Mouse (Mus musculus): ENCODE measurements around the gene Ccnt1. TPM values are rescaled to one million over a fixed set of nuclear protein-coding genes. Genes with fewer than 3 reads are reported as not detected.

The Ccnt1 gene
- polyA plus RNA-seq, 1 experiment from 2014 or later, result 35.5 TPM

- H3K4me1 ChIP-seq, result no peaks in the 10 kb centered on the region
- WGBS (ENCODE audit: insufficient replicate concordance), result 70% methylated on average over 17 of the region's 17 CpGs
- no peak overlapping the region for H3K9ac ChIP-seq
- 0 out of 2 replicates have a peak, but pooled peaks cover 4% of the 10 kb centered on the region for H3K27me3 ChIP-seq (replicated peaks)
- no peaks in the 10 kb centered on the region for H3K9me3 ChIP-seq (replicated peaks)
- H3K4me3 ChIP-seq, result no peak overlapping the region
- no peak overlapping the region for H3K4me2 ChIP-seq
- no peaks in the 10 kb centered on the region for H3K36me3 ChIP-seq
- no peak overlapping the region for H3K27ac ChIP-seq
- no peak for ATAC-seq
These were observed 73.1 kb downstream of the Ccnt1 start for GRCm38 (mm10) chr15:98497631-98498030.

DNA sequence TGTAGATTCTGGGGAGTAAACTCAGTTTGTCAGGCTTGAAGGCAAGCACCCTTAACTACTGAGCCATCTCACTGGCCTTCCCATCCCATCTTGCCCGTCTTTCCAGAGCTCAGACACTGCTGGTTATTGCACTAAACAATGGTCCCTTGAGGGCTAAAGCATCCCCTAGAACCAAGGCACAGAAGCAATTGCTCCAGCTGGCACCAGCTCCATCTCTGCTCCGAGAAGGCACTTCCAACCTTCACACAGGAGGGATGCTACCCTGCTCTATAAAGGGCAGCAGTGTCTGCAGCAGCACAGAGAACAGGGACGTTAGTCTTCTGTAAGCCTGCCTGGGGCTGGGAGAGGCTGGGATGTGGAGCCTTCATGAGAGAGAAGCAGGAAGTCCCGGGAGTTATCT lies 78.6 kb downstream of the Ccnt1 start, which contains the start of gene Olfr279:
Gene Olfr279 (plus strand): TSS at position 301 of the 400 bp plus-strand sequence.
- 27% methylated on average over 4 of the region's 4 CpGs for WGBS (ENCODE audit: insufficient replicate concordance)
- no peak within 1 kb of the TSS for H3K4me2 ChIP-seq

DNA sequence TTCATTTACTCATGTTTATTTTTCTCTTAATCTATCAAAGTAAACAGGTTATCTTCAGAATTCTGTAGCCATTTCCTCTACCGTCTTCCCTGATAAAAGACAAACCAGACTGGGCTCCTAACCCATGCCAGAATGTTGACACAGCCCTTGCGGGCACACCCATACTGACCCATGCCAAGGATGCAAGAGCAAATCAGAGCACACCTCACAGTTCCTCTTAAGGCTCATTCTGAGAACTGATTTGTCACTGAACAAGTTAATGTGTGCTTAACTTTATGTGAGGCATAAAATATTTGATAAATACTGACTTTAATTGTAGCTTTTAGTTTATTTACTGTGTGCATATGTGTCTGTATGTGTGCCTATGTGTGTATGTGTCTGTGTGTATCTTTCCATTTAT lies 79.4 kb downstream of the Ccnt1 start:
- no peaks in the 10 kb centered on the region; the same call in 1 of the 2 replicates for H3K9me3 ChIP-seq (replicated peaks)
- H3K27ac ChIP-seq, result no peak overlapping the region
- H3K4me2 ChIP-seq, result no peak overlapping the region
- no peak overlapping the region for H3K9ac ChIP-seq
- no peaks in the 10 kb centered on the region for H3K4me1 ChIP-seq
- ATAC-seq, result no peak
- H3K27me3 ChIP-seq (replicated peaks), result 0 out of 2 replicates have a peak, but pooled peaks cover 4% of the 10 kb centered on the region
- WGBS (ENCODE audit: insufficient replicate concordance), result 46% methylated on average over 2 of the region's 2 CpGs
- no peaks in the 10 kb centered on the region for H3K36me3 ChIP-seq
- H3K4me3 ChIP-seq, result no peak overlapping the region

More for the DNA sequence above, 78.6 kb downstream of the Ccnt1 start, which contains the start of gene Olfr279:
- Histone ChIP-seq H3K9ac (no peak within 1 kb of the TSS), H3K36me3 (no peaks in the 10 kb centered on the region), H3K27me3 (replicated peaks) (0 out of 2 replicates have a peak, but pooled peaks cover 4% of the 10 kb centered on the region), H3K9me3 (replicated peaks) (no peaks in the 10 kb centered on the region; the same call in 1 of the 2 replicates), H3K27ac (no peak within 1 kb of the TSS), H3K4me1 (no peaks in the 10 kb centered on the region), H3K4me3 (no peak within 1 kb of the TSS)
- no peak for ATAC-seq

Small RNAs within 50 kb of the gene (microRNA-seq; reads per million reads assigned to microRNA genes)
- 1.1 reads per million for gene Mir1291

Other genes with a start within 250 kb of the Ccnt1 start
- not detected in 2 replicates for gene Olfr284, start 229.9 kb downstream of the Ccnt1 start, polyA plus RNA-seq (2016; fragmentation: Nextera tagmentation; extraction: Ambion mirVana)
- not detected in 2 replicates for gene Olfr283, start 190.0 kb downstream of the Ccnt1 start, polyA plus RNA-seq (2016; fragmentation: Nextera tagmentation; extraction: Ambion mirVana)
- not detected in 2 replicates for gene Olfr282, start 139.7 kb downstream of the Ccnt1 start, polyA plus RNA-seq (2016; fragmentation: Nextera tagmentation; extraction: Ambion mirVana)
- gene Olfr281, start 118.3 kb downstream of the Ccnt1 start, polyA plus RNA-seq (2016; fragmentation: Nextera tagmentation; extraction: Ambion mirVana), result not detected in 2 replicates
- gene OR5BS1P, start 101.0 kb downstream of the Ccnt1 start, polyA plus RNA-seq (2016; fragmentation: Nextera tagmentation; extraction: Ambion mirVana), result not detected in 2 replicates
- gene Lalba, start 88.2 kb downstream of the Ccnt1 start, polyA plus RNA-seq (2016; fragmentation: Nextera tagmentation; extraction: Ambion mirVana), result not detected in 2 replicates
- gene Olfr279, start 78.5 kb downstream of the Ccnt1 start, polyA plus RNA-seq (2016; fragmentation: Nextera tagmentation; extraction: Ambion mirVana), result not detected in 2 replicates
- gene Kansl2, start 36.7 kb downstream of the Ccnt1 start, polyA plus RNA-seq (2016; fragmentation: Nextera tagmentation; extraction: Ambion mirVana), result 78.4 and 78.5 TPM in 2 replicates
- gene 4930415O20Rik, start 81 bp upstream of the Ccnt1 start, polyA plus RNA-seq (2016; fragmentation: Nextera tagmentation; extraction: Ambion mirVana), result not detected in 2 replicates
- 9.7 and 10.2 TPM in 2 replicates for gene Adcy6, start 39.2 kb upstream of the Ccnt1 start, polyA plus RNA-seq (2016; fragmentation: Nextera tagmentation; extraction: Ambion mirVana)
- gene Cacnb3, start 59.9 kb upstream of the Ccnt1 start, polyA plus RNA-seq (2016; fragmentation: Nextera tagmentation; extraction: Ambion mirVana), result 3.8 and 4.9 TPM in 2 replicates
- 15.9 and 16.2 TPM in 2 replicates for gene Ddx23, start 92.0 kb upstream of the Ccnt1 start, polyA plus RNA-seq (2016; fragmentation: Nextera tagmentation; extraction: Ambion mirVana)
- 0.30 and 0.50 TPM in 2 replicates for gene Rnd1, start 106.5 kb upstream of the Ccnt1 start, polyA plus RNA-seq (2016; fragmentation: Nextera tagmentation; extraction: Ambion mirVana)
- gene Ccdc65, start 137.3 kb upstream of the Ccnt1 start, polyA plus RNA-seq (2016; fragmentation: Nextera tagmentation; extraction: Ambion mirVana), result 0.06 TPM in 1 of 2 replicates, not detected in the other
- 83.5 and 90.2 TPM in 2 replicates for gene Fkbp11, start 157.3 kb upstream of the Ccnt1 start, polyA plus RNA-seq (2016; fragmentation: Nextera tagmentation; extraction: Ambion mirVana)
- 22.4 TPM in 2 replicates for gene Arf3, start 192.3 kb upstream of the Ccnt1 start, polyA plus RNA-seq (2016; fragmentation: Nextera tagmentation; extraction: Ambion mirVana)
- gene Wnt10b, start 207.2 kb upstream of the Ccnt1 start, polyA plus RNA-seq (2016; fragmentation: Nextera tagmentation; extraction: Ambion mirVana), result not detected in 2 replicates
- not detected in 2 replicates for gene Wnt1, start 218.9 kb upstream of the Ccnt1 start, polyA plus RNA-seq (2016; fragmentation: Nextera tagmentation; extraction: Ambion mirVana)
- gene Ddn, start 238.6 kb upstream of the Ccnt1 start, polyA plus RNA-seq (2016; fragmentation: Nextera tagmentation; extraction: Ambion mirVana), result not detected in 2 replicates